Mouse (Mus musculus): Measurements from ENCODE around the gene Tex26. TPM values are rescaled to one million over a fixed set of nuclear protein-coding genes. Genes with fewer than 3 reads are reported as not detected.

The Tex26 gene
- polyA plus RNA-seq, 1 experiment from 2014 or later: 1.7 TPM

DNA sequence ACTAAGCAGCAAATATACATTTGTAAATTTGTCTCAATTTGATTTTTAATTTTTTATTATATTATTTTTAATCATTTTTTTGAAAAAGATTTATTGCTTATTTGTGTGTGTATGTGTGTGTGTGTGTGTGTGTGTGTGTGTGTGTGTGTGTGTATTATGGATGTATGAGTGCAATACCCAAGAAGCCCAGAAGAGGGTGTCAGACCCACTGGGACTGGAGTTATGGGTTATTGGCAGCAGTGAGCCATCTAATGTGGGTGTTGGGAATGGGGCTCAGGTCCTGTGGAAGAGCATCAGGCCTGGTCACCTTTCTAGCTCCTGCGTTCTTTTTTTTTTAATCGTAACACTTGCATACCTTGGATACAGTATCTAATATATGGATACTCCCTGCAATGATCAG is 66.6 kb downstream of the Tex26 start:
- peaks cover 2% of the 10 kb centered on the region; the same call in 1 of the 2 replicates for H3K9me3 ChIP-seq (ENCODE audit: control insufficient read depth, low read length)
- no peak overlapping the region for H3K27ac ChIP-seq (ENCODE audit: low read depth, low read length)
- no peak overlapping the region for H3K4me2 ChIP-seq (ENCODE audit: low read depth, low read length, severe bottlenecking)
- 0 out of 2 replicates have a peak, but pooled peaks cover 4% of the 10 kb centered on the region for H3K4me1 ChIP-seq (replicated peaks; ENCODE audit: control insufficient read depth, insufficient read depth, low read length)
- DNase-seq (ENCODE audit: low spot score) (no peak), ATAC-seq (replicated peaks; ENCODE audit: low FRiP score) (no peak)
- H3K4me3 ChIP-seq (ENCODE audit: low read depth, low read length): no peak overlapping the region
- WGBS: 95% methylated on average over 2 of the region's 2 CpGs
- H3K27me3 ChIP-seq (ENCODE audit: control insufficient read depth, insufficient read depth, low read length): no peaks in the 10 kb centered on the region
- no peaks in the 10 kb centered on the region for H3K36me3 ChIP-seq (ENCODE audit: control insufficient read depth, insufficient read depth, low read length)
- H3K9ac ChIP-seq (ENCODE audit: low read length): no peak overlapping the region

GRCm38 (mm10) chr5:149508094-149509029 is 68.9 kb downstream of the Tex26 start:
- WGBS: 89% methylated on average over 20 of the region's 20 CpGs
- ATAC-seq (replicated peaks; ENCODE audit: low FRiP score): no peak
- H3K4me1 ChIP-seq (replicated peaks; ENCODE audit: control insufficient read depth, insufficient read depth, low read length): peaks cover 7% of the 10 kb centered on the region

GRCm38 (mm10) chr5:149510323-149510722 is 70.9 kb downstream of the Tex26 start:
- H3K4me2 ChIP-seq (ENCODE audit: low read depth, low read length, severe bottlenecking): no peak overlapping the region
- H3K9ac ChIP-seq (ENCODE audit: low read length): no peak overlapping the region
- WGBS: 47% methylated on average over 13 of the region's 13 CpGs
- no peak overlapping the region for H3K4me3 ChIP-seq (ENCODE audit: low read depth, low read length)
- DNase-seq (ENCODE audit: low spot score) (no peak), ATAC-seq (replicated peaks; ENCODE audit: low FRiP score) (no peak)
- peaks cover 2% of the 10 kb centered on the region; the same call in 1 of the 2 replicates for H3K9me3 ChIP-seq (ENCODE audit: control insufficient read depth, low read length)
- peaks cover 15% of the 10 kb centered on the region for H3K4me1 ChIP-seq (replicated peaks; ENCODE audit: control insufficient read depth, insufficient read depth, low read length)
- no peaks in the 10 kb centered on the region for H3K27me3 ChIP-seq (ENCODE audit: control insufficient read depth, insufficient read depth, low read length)
- H3K27ac ChIP-seq (ENCODE audit: low read depth, low read length): peak overlapping the region; percentile 8
- no peaks in the 10 kb centered on the region for H3K36me3 ChIP-seq (ENCODE audit: control insufficient read depth, insufficient read depth, low read length)

More at GRCm38 (mm10) chr5:149508094-149509029, 68.9 kb downstream of the Tex26 start:
- no peaks in the 10 kb centered on the region for H3K36me3 ChIP-seq (ENCODE audit: control insufficient read depth, insufficient read depth, low read length)
- H3K27me3 ChIP-seq (ENCODE audit: control insufficient read depth, insufficient read depth, low read length): no peaks in the 10 kb centered on the region
- no peak overlapping the region for H3K4me2 ChIP-seq (ENCODE audit: low read depth, low read length, severe bottlenecking)
- H3K4me3 ChIP-seq (ENCODE audit: low read depth, low read length): no peak overlapping the region
- H3K9me3 ChIP-seq (ENCODE audit: control insufficient read depth, low read length): peaks cover 2% of the 10 kb centered on the region; the same call in 1 of the 2 replicates
- DNase-seq (ENCODE audit: low spot score): no peak
- no peak overlapping the region for H3K9ac ChIP-seq (ENCODE audit: low read length)
- H3K27ac ChIP-seq (ENCODE audit: low read depth, low read length): no peak overlapping the region

DNA sequence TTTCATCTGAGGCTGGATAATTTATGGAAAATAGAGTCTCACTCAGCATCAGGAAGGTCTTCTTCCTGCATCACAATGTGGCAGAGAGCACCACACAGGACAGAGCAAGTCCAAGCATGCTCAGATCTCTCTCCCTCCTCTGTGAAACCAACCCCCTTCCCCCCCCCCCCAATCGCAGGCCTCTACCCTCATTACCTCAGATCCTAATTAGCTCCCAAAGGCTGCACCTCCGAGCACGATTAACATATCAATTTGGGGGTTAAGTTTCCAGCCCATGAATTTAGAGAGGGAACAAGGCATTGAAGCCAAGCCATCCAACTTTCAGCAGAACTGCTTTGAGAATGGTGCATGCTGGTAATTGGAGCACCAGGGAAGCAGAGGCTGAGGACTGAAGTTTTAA is 73.2 kb downstream of the Tex26 start:
- H3K4me2 ChIP-seq (ENCODE audit: low read depth, low read length, severe bottlenecking): no peak overlapping the region
- no peaks in the 10 kb centered on the region for H3K9me3 ChIP-seq (ENCODE audit: control insufficient read depth, low read length)
- WGBS: 6% methylated on average over 3 of the region's 3 CpGs
- DNase-seq (ENCODE audit: low spot score) (peak; percentile 80), ATAC-seq (replicated peaks; ENCODE audit: low FRiP score) (peak; percentile 70)
- H3K9ac ChIP-seq (ENCODE audit: low read length): no peak overlapping the region
- peaks cover 21% of the 10 kb centered on the region for H3K4me1 ChIP-seq (replicated peaks; ENCODE audit: control insufficient read depth, insufficient read depth, low read length)
- no peak overlapping the region for H3K4me3 ChIP-seq (ENCODE audit: low read depth, low read length)
- no peaks in the 10 kb centered on the region for H3K27me3 ChIP-seq (ENCODE audit: control insufficient read depth, insufficient read depth, low read length)
- H3K36me3 ChIP-seq (ENCODE audit: control insufficient read depth, insufficient read depth, low read length): no peaks in the 10 kb centered on the region
- peak overlapping the region; percentile 92; the same call in 1 of the 2 replicates for H3K27ac ChIP-seq (ENCODE audit: low read depth, low read length)

- peaks cover 21% of the 10 kb centered on the region for H3K4me1 ChIP-seq (replicated peaks; ENCODE audit: control insufficient read depth, insufficient read depth, low read length)
- WGBS: 30% methylated on average over 9 of the region's 9 CpGs
- peak overlapping the region; percentile 92 for H3K27ac ChIP-seq (ENCODE audit: low read depth, low read length)
- peak overlapping the region; percentile 37; the same call in 1 of the 2 replicates for H3K9ac ChIP-seq (ENCODE audit: low read length)
- no peaks in the 10 kb centered on the region for H3K9me3 ChIP-seq (ENCODE audit: control insufficient read depth, low read length)
- no peaks in the 10 kb centered on the region for H3K27me3 ChIP-seq (ENCODE audit: control insufficient read depth, insufficient read depth, low read length)
- ATAC-seq (replicated peaks; ENCODE audit: low FRiP score) (peak; percentile 77), DNase-seq (ENCODE audit: low spot score) (peak; percentile 76)
- no peaks in the 10 kb centered on the region for H3K36me3 ChIP-seq (ENCODE audit: control insufficient read depth, insufficient read depth, low read length)
- H3K4me2 ChIP-seq (ENCODE audit: low read depth, low read length, severe bottlenecking): peak overlapping the region; percentile 40; the same call in 1 of the 2 replicates
- no peak overlapping the region for H3K4me3 ChIP-seq (ENCODE audit: low read depth, low read length)
Observed at GRCm38 (mm10) chr5:149513438-149514086, 74.1 kb downstream of the Tex26 start.

GRCm38 (mm10) chr5:149514087-149514671 is 74.7 kb downstream of the Tex26 start:
- ATAC-seq (replicated peaks; ENCODE audit: low FRiP score) (peak; percentile 59), DNase-seq (ENCODE audit: low spot score) (peak; percentile 82)
- Histone ChIP-seq H3K4me1 (replicated peaks; ENCODE audit: control insufficient read depth, insufficient read depth, low read length) (peaks cover 21% of the 10 kb centered on the region), H3K9ac (ENCODE audit: low read length) (peak overlapping the region; percentile 37; the same call in 1 of the 2 replicates), H3K9me3 (ENCODE audit: control insufficient read depth, low read length) (no peaks in the 10 kb centered on the region), H3K4me2 (ENCODE audit: low read depth, low read length, severe bottlenecking) (peak overlapping the region; percentile 40), H3K4me3 (ENCODE audit: low read depth, low read length) (no peak overlapping the region), H3K36me3 (ENCODE audit: control insufficient read depth, insufficient read depth, low read length) (no peaks in the 10 kb centered on the region), H3K27ac (ENCODE audit: low read depth, low read length) (peak overlapping the region; percentile 92), H3K27me3 (ENCODE audit: control insufficient read depth, insufficient read depth, low read length) (no peaks in the 10 kb centered on the region)
- WGBS: 11% methylated on average over 14 of the region's 14 CpGs

- Histone ChIP-seq H3K36me3 (ENCODE audit: control insufficient read depth, insufficient read depth, low read length) (no peaks in the 10 kb centered on the region), H3K9ac (ENCODE audit: low read length) (no peak overlapping the region), H3K4me1 (replicated peaks; ENCODE audit: control insufficient read depth, insufficient read depth, low read length) (peaks cover 21% of the 10 kb centered on the region), H3K9me3 (ENCODE audit: control insufficient read depth, low read length) (no peaks in the 10 kb centered on the region), H3K4me3 (ENCODE audit: low read depth, low read length) (no peak overlapping the region), H3K27me3 (ENCODE audit: control insufficient read depth, insufficient read depth, low read length) (no peaks in the 10 kb centered on the region), H3K4me2 (ENCODE audit: low read depth, low read length, severe bottlenecking) (0 out of 2 replicates have a peak overlapping the region, but pooled peaks have one; percentile 0), H3K27ac (ENCODE audit: low read depth, low read length) (peak overlapping the region; percentile 92)
- 54% methylated on average over 3 of the region's 3 CpGs for WGBS
- ATAC-seq (replicated peaks; ENCODE audit: low FRiP score) (no peak), DNase-seq (ENCODE audit: low spot score) (no peak)
Observed at GRCm38 (mm10) chr5:149514890-149515289, 75.4 kb downstream of the Tex26 start.

GRCm38 (mm10) chr5:149517116-149517515 is 77.7 kb downstream of the Tex26 start:
- no peak for ATAC-seq (replicated peaks; ENCODE audit: low FRiP score)
- DNase-seq (ENCODE audit: low spot score): no peak
- Histone ChIP-seq H3K27ac (ENCODE audit: low read depth, low read length) (no peak overlapping the region), H3K4me3 (ENCODE audit: low read depth, low read length) (no peak overlapping the region), H3K9me3 (ENCODE audit: control insufficient read depth, low read length) (no peaks in the 10 kb centered on the region), H3K27me3 (ENCODE audit: control insufficient read depth, insufficient read depth, low read length) (no peaks in the 10 kb centered on the region; the same call in 1 of the 2 replicates), H3K36me3 (ENCODE audit: control insufficient read depth, insufficient read depth, low read length) (no peaks in the 10 kb centered on the region), H3K4me2 (ENCODE audit: low read depth, low read length, severe bottlenecking) (no peak overlapping the region), H3K4me1 (replicated peaks; ENCODE audit: control insufficient read depth, insufficient read depth, low read length) (peaks cover 15% of the 10 kb centered on the region), H3K9ac (ENCODE audit: low read length) (no peak overlapping the region)
- 54% methylated on average over 6 of the region's 6 CpGs for WGBS
